Mouse (Mus musculus): Measurements from ENCODE around the gene Rragd. TPM values are rescaled to one million over a fixed set of nuclear protein-coding genes. Genes with fewer than 3 reads are reported as not detected.

Rragd gene
- polyA plus RNA-seq, 1 experiment from 2014 or later = 26.6 TPM

Other genes with a start within 250 kb of the Rragd start
- 136 and 137 TPM in 2 replicates for gene Lyrm2, start 182.8 kb upstream of the Rragd start, polyA plus RNA-seq (2015; fragmentation: Nextera tagmentation; extraction: Ambion mirVana)
- gene Ankrd6, start 32.2 kb upstream of the Rragd start, polyA plus RNA-seq (2015; fragmentation: Nextera tagmentation; extraction: Ambion mirVana) = 35.9 and 36.0 TPM in 2 replicates
- gene Ube2j1, start 48.4 kb downstream of the Rragd start, polyA plus RNA-seq (2015; fragmentation: Nextera tagmentation; extraction: Ambion mirVana) = 46.0 and 49.2 TPM in 2 replicates
- gene Gabrr2, start 80.0 kb downstream of the Rragd start, polyA plus RNA-seq (2015; fragmentation: Nextera tagmentation; extraction: Ambion mirVana) = 0.48 and 0.74 TPM in 2 replicates
- gene Gabrr1, start 149.5 kb downstream of the Rragd start, polyA plus RNA-seq (2015; fragmentation: Nextera tagmentation; extraction: Ambion mirVana) = 0.08 and 0.14 TPM in 2 replicates
- 2.5 and 3.0 TPM in 2 replicates for gene Pm20d2, start 206.7 kb downstream of the Rragd start, polyA plus RNA-seq (2015; fragmentation: Nextera tagmentation; extraction: Ambion mirVana)
- gene Srsf12, start 226.0 kb downstream of the Rragd start, polyA plus RNA-seq (2015; fragmentation: Nextera tagmentation; extraction: Ambion mirVana) = 30.9 and 33.9 TPM in 2 replicates